19 mouse cellular contexts compared by ENCODE assay signal in genomic region chr14:46964074-46964872, GRCm38 (mm10).
DNase-seq lines count a peak whose midpoint lies in the region; ATAC-seq and TF ChIP-seq lines count a peak whose summit lies in the region.
"Had no signal": no experiment of that assay in that cellular context is flagged by ENCODE, and none has a peak within 500 bp of the region (broad histone marks: within the 10 kb centered on the region; RNA-seq: fewer than 3 reads in every experiment).

No protein-coding gene starts in this region.

- WGBS in midbrain, embryonic 11.5 days, result 75% methylated on average over 2 of the region's 2 CpGs
- 98% methylated on average over 2 of the region's 2 CpGs for WGBS in midbrain, postnatal 0 days
- WGBS in midbrain, embryonic 16.5 days, result 87% methylated on average over 2 of the region's 2 CpGs

- H3K4me3 ChIP-seq in midbrain, embryonic 11.5 days (ENCODE audit: low read depth, low read length), result no peak overlapping the region
- no peak overlapping the region for H3K4me3 ChIP-seq in midbrain, postnatal 0 days (ENCODE audit: low read depth, low read length)
- H3K4me3 ChIP-seq in embryonic fibroblast, embryonic 13.5 days (ENCODE audit: insufficient read depth, low read length), result no peak overlapping the region
- H3K4me3 ChIP-seq in midbrain, embryonic 16.5 days (ENCODE audit: low read depth, low read length), result no peak overlapping the region
- H3K4me3 ChIP-seq: liver, embryonic 15.5 days had no signal

- intact Hi-C loops in heart, postnatal 14 days (cut with DNase I), result no loop called here

- no peaks in the 10 kb centered on the region; the same call in 1 of the 2 replicates for H3K4me1 ChIP-seq in midbrain, embryonic 11.5 days (ENCODE audit: control insufficient read depth, insufficient read depth, low read length)
- no peaks in the 10 kb centered on the region for H3K4me1 ChIP-seq in midbrain, postnatal 0 days (ENCODE audit: insufficient read depth, low read length)
- peaks cover 24% of the 10 kb centered on the region for H3K4me1 ChIP-seq in embryonic fibroblast, embryonic 13.5 days (ENCODE audit: control insufficient read depth, insufficient read depth, low read length)
- no peaks in the 10 kb centered on the region for H3K4me1 ChIP-seq in midbrain, embryonic 16.5 days (ENCODE audit: control insufficient read depth, insufficient read depth, low read length)
- H3K4me1 ChIP-seq: liver, embryonic 15.5 days had no signal

- no peaks in the 10 kb centered on the region for H3K36me3 ChIP-seq in midbrain, embryonic 11.5 days (ENCODE audit: control insufficient read depth, insufficient read depth, low read length)
- H3K36me3 ChIP-seq in midbrain, postnatal 0 days (ENCODE audit: insufficient read depth, low read length), result no peaks in the 10 kb centered on the region
- H3K36me3 ChIP-seq in midbrain, embryonic 16.5 days (ENCODE audit: control insufficient read depth, insufficient read depth, low read length), result no peaks in the 10 kb centered on the region
- H3K36me3 ChIP-seq: liver, embryonic 15.5 days had no signal

- TF ChIP-seq POLR2A in embryonic fibroblast, embryonic 13.5 days (IDR thresholded peaks at IDR 0.05; ENCODE audit: low read depth, low read length), result no peak

- no peak overlapping the region for H3K4me2 ChIP-seq in midbrain, embryonic 11.5 days
- H3K4me2 ChIP-seq in midbrain, postnatal 0 days (ENCODE audit: low read depth, low read length, poor library complexity, severe bottlenecking), result no peak overlapping the region
- H3K4me2 ChIP-seq in midbrain, embryonic 16.5 days (ENCODE audit: low read length), result no peak overlapping the region
- H3K4me2 ChIP-seq: heart, embryonic 11.5 days; liver, embryonic 15.5 days had no signal

- H3K27me3 ChIP-seq in midbrain, embryonic 11.5 days (ENCODE audit: control insufficient read depth, insufficient read depth, low read length), result no peaks in the 10 kb centered on the region
- no peaks in the 10 kb centered on the region for H3K27me3 ChIP-seq in midbrain, postnatal 0 days (ENCODE audit: insufficient read depth, low read length)
- H3K27me3 ChIP-seq in midbrain, embryonic 16.5 days (ENCODE audit: control insufficient read depth, insufficient read depth, low read depth, low read length), result no peaks in the 10 kb centered on the region
- H3K27me3 ChIP-seq: Patski had no signal

- no peak for TF ChIP-seq CTCF in midbrain, postnatal 0 days (IDR thresholded peaks at IDR 0.05)
- no peak for TF ChIP-seq CTCF in embryonic fibroblast, embryonic 13.5 days (IDR thresholded peaks at IDR 0.05; ENCODE audit: borderline replicate concordance, insufficient read depth, low read length)

- H3K27ac ChIP-seq in midbrain, embryonic 11.5 days (ENCODE audit: low read depth, low read length), result no peak overlapping the region
- H3K27ac ChIP-seq in midbrain, postnatal 0 days (ENCODE audit: low read depth, low read length), result no peak overlapping the region
- H3K27ac ChIP-seq in embryonic fibroblast, embryonic 13.5 days (ENCODE audit: insufficient read depth, low read length), result peak overlapping the region; percentile 99; the same call in 1 of the 2 replicates
- H3K27ac ChIP-seq in midbrain, embryonic 16.5 days (ENCODE audit: low read length), result no peak overlapping the region
- H3K27ac ChIP-seq: liver, embryonic 15.5 days had no signal

- no peak overlapping the region for H3K9ac ChIP-seq in midbrain, embryonic 11.5 days (ENCODE audit: low read length)
- no peak overlapping the region for H3K9ac ChIP-seq in midbrain, postnatal 0 days (replicated peaks; ENCODE audit: low read length, poor library complexity, severe bottlenecking)
- no peak overlapping the region for H3K9ac ChIP-seq in midbrain, embryonic 16.5 days (ENCODE audit: low read depth, low read length)
- H3K9ac ChIP-seq: forebrain, postnatal 0 days; liver, embryonic 15.5 days had no signal

- no peaks in the 10 kb centered on the region for H3K9me3 ChIP-seq in midbrain, embryonic 11.5 days (ENCODE audit: control insufficient read depth, low read length)
- H3K9me3 ChIP-seq in midbrain, postnatal 0 days (ENCODE audit: low read length), result no peaks in the 10 kb centered on the region
- H3K9me3 ChIP-seq in midbrain, embryonic 16.5 days (replicated peaks; ENCODE audit: control insufficient read depth, low read length, poor library complexity, severe bottlenecking), result no peaks in the 10 kb centered on the region
- H3K9me3 ChIP-seq: liver, embryonic 15.5 days had no signal

- peak; percentile 33; the same call in 1 of the 2 replicates for ATAC-seq in midbrain, embryonic 11.5 days (ENCODE audit: low FRiP score)
- ATAC-seq in midbrain, postnatal 0 days (ENCODE audit: low FRiP score), result no peak; the same call in 1 of the 2 replicates
- ATAC-seq in midbrain, embryonic 16.5 days, result peak; percentile 66
- no peak for ATAC-seq in megakaryocyte progenitor cell, adult 5-6 weeks (replicated peaks; ENCODE audit: poor library complexity)
- ATAC-seq: forebrain, postnatal 0 days had no signal

- DNase-seq in heart, adult 11 months, result peak; percentile 79
- no peak for DNase-seq in heart, postnatal 14 days
- DNase-seq in midbrain, embryonic 11.5 days (ENCODE audit: low spot score, missing footprints), result no peak
- DNase-seq in midbrain, postnatal 0 days (ENCODE audit: low spot score), result no peak
- no peak for DNase-seq in thymus, adult 18-20 months
- DNase-seq: adrenal gland, postnatal 36 days; cerebellum, postnatal 25 days; forebrain, postnatal 0 days; heart, postnatal 4 days; kidney, postnatal 4 days; layer of hippocampus, postnatal 36 days; lung, postnatal 4 days; right cerebral cortex, postnatal 14 days had no signal

Comparison
In these comparisons a context has a peak if more than half of its experiments do, and no peak if none do; other contexts are left out.
1. ATAC-seq: peak in midbrain, embryonic 11.5 days (single experiment) and midbrain, embryonic 16.5 days (single experiment); none in midbrain, postnatal 0 days (single experiment) and megakaryocyte progenitor cell, adult 5-6 weeks (single experiment).